Mouse (Mus musculus): ENCODE data around the gene Xpo5. TPM values are rescaled to one million over a fixed set of nuclear protein-coding genes. Genes with fewer than 3 reads are reported as not detected.
A peak's percentile ranks its signal among the peaks of the same experiment; 100 is the strongest.

Gene Xpo5
- polyA plus RNA-seq, 1 experiment: 40.4 TPM

- Histone ChIP-seq H3K4me3 (ENCODE audit: control insufficient read depth, insufficient read depth, low read length) (no peak overlapping the region), H3K36me3 (ENCODE audit: control insufficient read depth, insufficient read depth, low read length) (peaks cover 24% of the 10 kb centered on the region), H3K27me3 (ENCODE audit: control insufficient read depth, insufficient read depth, low read length) (peaks cover 6% of the 10 kb centered on the region; the same call in 1 of the 2 replicates), H3K4me1 (replicated peaks; ENCODE audit: control insufficient read depth, insufficient read depth, low read length) (peaks cover 30% of the 10 kb centered on the region), H3K27ac (ENCODE audit: control insufficient read depth, insufficient read depth, low read length) (no peak overlapping the region)
- TF ChIP-seq CTCF (IDR thresholded peaks at IDR 0.05; ENCODE audit: borderline replicate concordance, control insufficient read depth, extremely low read depth, insufficient read depth, low read length, poor library complexity) (no peak), POLR2A (IDR thresholded peaks at IDR 0.05; ENCODE audit: control insufficient read depth, extremely low read depth, insufficient read depth, low read length, poor library complexity) (no peak)
- DNase-seq: peak; percentile 40
- WGBS: 83% methylated on average over 7 of the region's 7 CpGs
These were observed 48.6 kb downstream of the Xpo5 start for GRCm38 (mm10) chr17:46251174-46251573.

GRCm38 (mm10) chr17:46252571-46253451 lies 50.2 kb downstream of the Xpo5 start:
- H3K4me1 ChIP-seq (replicated peaks; ENCODE audit: control insufficient read depth, insufficient read depth, low read length): peaks cover 21% of the 10 kb centered on the region
- H3K27me3 ChIP-seq (ENCODE audit: control insufficient read depth, insufficient read depth, low read length): peaks cover 6% of the 10 kb centered on the region; the same call in 1 of the 2 replicates
- WGBS: 42% methylated on average over 14 of the region's 14 CpGs
- H3K36me3 ChIP-seq (ENCODE audit: control insufficient read depth, insufficient read depth, low read length): peaks cover 24% of the 10 kb centered on the region
- H3K27ac ChIP-seq (ENCODE audit: control insufficient read depth, insufficient read depth, low read length): no peak overlapping the region
- TF ChIP-seq CTCF (IDR thresholded peaks at IDR 0.05; ENCODE audit: borderline replicate concordance, control insufficient read depth, extremely low read depth, insufficient read depth, low read length, poor library complexity) (no peak), POLR2A (IDR thresholded peaks at IDR 0.05; ENCODE audit: control insufficient read depth, extremely low read depth, insufficient read depth, low read length, poor library complexity) (no peak)
- no peak overlapping the region for H3K4me3 ChIP-seq (ENCODE audit: control insufficient read depth, insufficient read depth, low read length)
- DNase-seq: peak; percentile 34

- DNase-seq: peak; percentile 88
- peaks cover 6% of the 10 kb centered on the region; the same call in 1 of the 2 replicates for H3K27me3 ChIP-seq (ENCODE audit: control insufficient read depth, insufficient read depth, low read length)
- TF ChIP-seq CTCF (IDR thresholded peaks at IDR 0.05; ENCODE audit: borderline replicate concordance, control insufficient read depth, extremely low read depth, insufficient read depth, low read length, poor library complexity): no peak
- TF ChIP-seq POLR2A (IDR thresholded peaks at IDR 0.05; ENCODE audit: control insufficient read depth, extremely low read depth, insufficient read depth, low read length, poor library complexity): no peak
- H3K36me3 ChIP-seq (ENCODE audit: control insufficient read depth, insufficient read depth, low read length): peaks cover 29% of the 10 kb centered on the region
- WGBS: 3% methylated on average over 45 of the region's 48 CpGs
- no peak within 1 kb of the TSS for H3K27ac ChIP-seq (ENCODE audit: control insufficient read depth, insufficient read depth, low read length)
- H3K4me3 ChIP-seq (ENCODE audit: control insufficient read depth, insufficient read depth, low read length): peak within 1 kb of the TSS; percentile 32
- peaks cover 19% of the 10 kb centered on the region for H3K4me1 ChIP-seq (replicated peaks; ENCODE audit: control insufficient read depth, insufficient read depth, low read length)
These were observed 51.0 kb downstream of the Xpo5 start, which contains the start of gene Lrrc73 for GRCm38 (mm10) chr17:46253452-46254084. TSS of gene Lrrc73 (plus strand) at chr17:46253531.

DNA sequence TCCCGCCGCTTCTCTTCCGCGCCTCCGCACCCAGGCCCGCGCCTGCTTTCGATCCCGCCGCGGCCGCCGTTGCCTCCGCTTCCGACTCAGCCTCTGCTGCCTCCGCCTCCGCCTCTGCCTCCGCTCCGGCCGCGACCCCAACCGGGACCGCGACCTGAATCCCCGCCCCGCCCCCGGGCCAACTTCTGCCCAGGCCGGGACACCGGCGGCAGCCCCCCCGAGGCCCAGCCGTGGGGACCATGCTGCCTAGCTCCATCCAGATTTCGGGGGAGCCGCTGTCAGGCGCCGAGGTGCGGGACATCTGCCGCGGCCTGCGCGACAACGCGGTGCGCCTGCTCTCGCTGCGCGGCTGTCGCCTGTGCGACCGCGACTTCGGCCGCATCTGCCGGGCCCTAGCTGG lies 51.5 kb downstream of the Xpo5 start:
- H3K27ac ChIP-seq (ENCODE audit: control insufficient read depth, insufficient read depth, low read length): no peak overlapping the region
- H3K4me1 ChIP-seq (replicated peaks; ENCODE audit: control insufficient read depth, insufficient read depth, low read length): peaks cover 14% of the 10 kb centered on the region
- peak overlapping the region; percentile 32 for H3K4me3 ChIP-seq (ENCODE audit: control insufficient read depth, insufficient read depth, low read length)
- 1% methylated on average over 51 of the region's 54 CpGs for WGBS
- H3K27me3 ChIP-seq (ENCODE audit: control insufficient read depth, insufficient read depth, low read length): peaks cover 6% of the 10 kb centered on the region; the same call in 1 of the 2 replicates
- H3K36me3 ChIP-seq (ENCODE audit: control insufficient read depth, insufficient read depth, low read length): peaks cover 33% of the 10 kb centered on the region
- TF ChIP-seq CTCF (IDR thresholded peaks at IDR 0.05; ENCODE audit: borderline replicate concordance, control insufficient read depth, extremely low read depth, insufficient read depth, low read length, poor library complexity) (no peak), POLR2A (IDR thresholded peaks at IDR 0.05; ENCODE audit: control insufficient read depth, extremely low read depth, insufficient read depth, low read length, poor library complexity) (no peak)
- DNase-seq: peak; percentile 27

- TF ChIP-seq POLR2A (IDR thresholded peaks at IDR 0.05; ENCODE audit: control insufficient read depth, extremely low read depth, insufficient read depth, low read length, poor library complexity) (no peak), CTCF (IDR thresholded peaks at IDR 0.05; ENCODE audit: borderline replicate concordance, control insufficient read depth, extremely low read depth, insufficient read depth, low read length, poor library complexity) (no peak)
- Histone ChIP-seq H3K27me3 (ENCODE audit: control insufficient read depth, insufficient read depth, low read length) (peaks cover 6% of the 10 kb centered on the region; the same call in 1 of the 2 replicates), H3K4me1 (replicated peaks; ENCODE audit: control insufficient read depth, insufficient read depth, low read length) (peaks cover 10% of the 10 kb centered on the region), H3K36me3 (ENCODE audit: control insufficient read depth, insufficient read depth, low read length) (peaks cover 37% of the 10 kb centered on the region), H3K27ac (ENCODE audit: control insufficient read depth, insufficient read depth, low read length) (no peak overlapping the region), H3K4me3 (ENCODE audit: control insufficient read depth, insufficient read depth, low read length) (no peak overlapping the region)
- WGBS: 59% methylated on average over 6 of the region's 6 CpGs
- no peak for DNase-seq
These were observed 52.6 kb downstream of the Xpo5 start for GRCm38 (mm10) chr17:46255147-46255546.

- Histone ChIP-seq H3K4me1 (replicated peaks; ENCODE audit: control insufficient read depth, insufficient read depth, low read length) (peaks cover 6% of the 10 kb centered on the region), H3K36me3 (ENCODE audit: control insufficient read depth, insufficient read depth, low read length) (peaks cover 41% of the 10 kb centered on the region), H3K27me3 (ENCODE audit: control insufficient read depth, insufficient read depth, low read length) (peaks cover 6% of the 10 kb centered on the region; the same call in 1 of the 2 replicates), H3K4me3 (ENCODE audit: control insufficient read depth, insufficient read depth, low read length) (no peak overlapping the region), H3K27ac (ENCODE audit: control insufficient read depth, insufficient read depth, low read length) (no peak overlapping the region)
- TF ChIP-seq CTCF (IDR thresholded peaks at IDR 0.05; ENCODE audit: borderline replicate concordance, control insufficient read depth, extremely low read depth, insufficient read depth, low read length, poor library complexity) (no peak), POLR2A (IDR thresholded peaks at IDR 0.05; ENCODE audit: control insufficient read depth, extremely low read depth, insufficient read depth, low read length, poor library complexity) (no peak)
- DNase-seq: no peak
- WGBS: 95% methylated on average over 30 of the region's 30 CpGs
These were observed 55.9 kb downstream of the Xpo5 start for GRCm38 (mm10) chr17:46258279-46259053.

All from thymus, adult 2 months (tissue).